Mouse (Mus musculus): ENCODE measurements at regions not wholly inside any gene's neighbourhood (a gene's known extent, or its start where the extent isn't known, plus 50 kb on each side); places are given as distances from the start of the nearest gene placed in this dataset.

- no peak for DNase-seq
- intact Hi-C loops (cut with DNase I) = no loop called here
These were observed 168.7 kb upstream of the Stt3b start for GRCm38 (mm10) chr9:115478946-115479345.

GRCm38 (mm10) chr9:115481176-115481575, 171.0 kb upstream of the Stt3b start:
- intact Hi-C loops (cut with DNase I) = no loop called here
- DNase-seq = no peak

- DNase-seq = no peak
- intact Hi-C loops (cut with DNase I) = no loop called here
These were observed 172.8 kb upstream of the Stt3b start for GRCm38 (mm10) chr9:115483024-115483423.

- intact Hi-C loops (cut with DNase I) = no loop called here
- DNase-seq = no peak
These were observed 173.5 kb upstream of the Stt3b start for GRCm38 (mm10) chr9:115483721-115484120.

DNA sequence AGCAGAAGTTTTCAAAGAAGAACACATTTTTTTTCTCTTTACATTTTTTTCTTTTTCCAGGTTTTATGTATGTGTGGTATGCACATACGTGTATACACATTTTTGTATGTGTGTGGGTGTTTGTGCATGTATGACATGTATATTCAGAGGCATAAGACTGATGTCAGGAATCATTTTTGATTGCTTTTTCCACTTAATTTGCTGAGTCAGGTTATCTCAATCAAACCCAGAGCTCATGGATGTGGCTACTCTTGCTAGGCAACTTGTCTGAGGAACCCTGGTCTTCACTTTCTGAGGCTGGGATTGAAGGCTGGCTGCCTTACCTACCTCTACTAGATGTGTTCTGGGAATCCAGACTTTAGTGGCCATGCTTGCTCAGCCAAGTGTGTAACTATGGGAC, 174.2 kb upstream of the Stt3b start:
- intact Hi-C loops (cut with DNase I) = no loop called here
- no peak for DNase-seq

GRCm38 (mm10) chr9:115485219-115485618, 175.0 kb upstream of the Stt3b start:
- intact Hi-C loops (cut with DNase I) = no loop called here
- DNase-seq = no peak

DNA sequence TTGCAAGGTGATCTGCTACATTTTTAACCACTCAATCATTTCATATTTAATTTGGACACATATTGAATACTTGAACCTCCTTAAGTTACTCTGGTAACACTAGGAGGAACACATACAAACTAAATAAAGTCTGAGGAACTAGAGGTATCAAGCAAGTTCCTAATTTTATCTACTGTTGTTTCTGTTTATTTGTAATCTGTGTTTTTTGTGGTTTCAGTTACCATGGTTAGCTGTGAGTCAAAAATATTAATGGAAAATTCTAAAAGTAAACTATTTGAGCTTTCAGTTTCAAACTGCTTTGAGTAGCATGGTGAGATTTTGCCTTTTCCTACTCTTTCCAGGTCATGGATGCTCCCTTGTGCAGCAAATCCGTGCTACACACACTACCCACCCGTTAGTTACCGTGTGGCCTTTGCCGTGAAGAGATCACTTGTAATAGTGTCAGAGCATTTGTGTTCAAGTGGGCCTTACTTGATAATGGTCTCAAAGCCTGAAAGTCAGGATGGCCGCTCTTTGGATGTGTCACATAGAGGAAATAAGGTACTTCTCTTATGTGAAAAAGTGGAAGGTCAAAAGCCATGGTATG, 177.0 kb upstream of the Stt3b start:
- intact Hi-C loops (cut with DNase I) = no loop called here
- DNase-seq = no peak

DNA sequence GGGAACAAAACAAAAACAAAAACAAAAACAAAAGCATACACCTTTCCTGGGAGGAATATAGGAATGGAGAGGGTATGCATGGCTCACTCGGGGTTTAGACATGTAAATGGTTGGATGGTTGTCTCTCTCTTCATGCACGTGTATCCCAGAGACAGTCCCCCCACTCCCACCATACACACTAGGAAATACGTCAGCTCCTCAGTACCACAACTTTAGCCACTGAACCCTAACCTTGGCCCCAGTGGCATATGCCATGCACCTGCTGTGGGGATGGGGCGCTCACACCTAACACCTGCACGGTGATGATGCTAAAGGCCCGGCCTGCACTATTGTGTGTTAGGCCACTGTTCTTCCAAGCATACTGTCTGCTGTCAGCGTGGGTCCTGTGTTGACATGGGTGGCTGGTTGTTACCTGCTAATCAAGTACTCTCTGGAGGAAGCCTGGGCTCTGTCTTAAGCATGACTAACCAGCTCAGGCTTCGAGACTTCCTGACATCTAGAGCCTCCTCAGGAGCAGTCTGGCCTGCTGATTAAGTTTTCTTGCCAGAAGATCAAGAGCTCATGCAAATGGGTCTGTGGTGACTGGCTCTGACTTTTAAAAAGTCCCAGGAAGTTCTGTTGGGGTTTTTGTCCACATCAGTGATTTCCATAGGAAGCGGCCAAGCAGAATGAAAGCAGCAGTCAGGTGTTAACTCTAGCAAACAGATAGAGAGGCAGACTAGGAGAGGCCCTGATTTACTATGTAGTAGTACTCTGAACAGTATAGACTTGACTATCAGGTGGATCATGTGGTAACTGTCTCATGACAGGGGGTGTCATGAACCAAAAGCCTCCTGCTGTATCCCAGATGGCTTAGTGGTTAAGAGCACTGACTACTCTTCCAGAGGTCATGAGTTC, 178.9 kb upstream of the Stt3b start:
- intact Hi-C loops (cut with DNase I) = no loop called here
- no peak for DNase-seq

GRCm38 (mm10) chr9:115492431-115493171, 182.4 kb upstream of the Stt3b start:
- intact Hi-C loops (cut with DNase I) = no loop called here
- no peak for DNase-seq

DNA sequence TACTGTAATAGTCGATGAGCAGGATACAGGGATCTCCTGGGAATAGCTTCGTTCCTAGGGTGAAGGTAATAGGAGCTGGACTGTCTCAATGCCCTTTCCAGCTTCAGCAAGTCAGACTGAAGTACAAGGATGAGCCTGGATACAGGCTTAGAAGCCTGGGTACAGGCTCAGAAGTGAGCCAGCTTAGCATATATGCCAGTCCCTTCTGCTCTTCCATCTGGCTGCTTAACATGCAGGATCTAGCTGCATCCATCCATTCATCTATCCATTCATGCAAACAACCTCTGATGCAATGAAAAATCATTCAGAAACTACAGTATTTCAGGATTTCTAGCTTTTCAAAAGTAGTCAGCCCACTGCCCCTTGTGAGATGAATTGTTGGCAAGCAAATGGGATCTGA, 183.5 kb upstream of the Stt3b start:
- intact Hi-C loops (cut with DNase I) = no loop called here
- DNase-seq = no peak

DNA sequence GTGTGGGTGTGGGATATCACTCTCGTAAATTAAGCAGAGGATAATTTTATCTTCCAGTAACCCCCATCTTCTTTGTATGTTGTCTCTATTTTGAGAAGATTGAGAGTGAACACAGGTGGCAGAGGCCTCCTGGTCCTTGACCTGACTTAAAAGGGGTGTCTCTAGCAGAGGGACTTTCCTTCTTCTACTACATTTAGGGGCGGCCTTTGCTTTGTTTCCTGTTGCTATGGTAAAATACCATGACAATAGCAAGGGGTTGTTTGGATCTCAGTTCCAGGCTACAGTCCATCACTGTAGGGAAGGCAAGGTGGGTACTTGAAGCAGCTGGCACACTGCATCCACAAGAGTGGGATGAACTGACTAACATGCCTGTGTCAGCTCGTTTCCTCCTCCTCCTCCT, 189.3 kb upstream of the Stt3b start:
- DNase-seq = no peak
- intact Hi-C loops (cut with DNase I) = no loop called here

DNA sequence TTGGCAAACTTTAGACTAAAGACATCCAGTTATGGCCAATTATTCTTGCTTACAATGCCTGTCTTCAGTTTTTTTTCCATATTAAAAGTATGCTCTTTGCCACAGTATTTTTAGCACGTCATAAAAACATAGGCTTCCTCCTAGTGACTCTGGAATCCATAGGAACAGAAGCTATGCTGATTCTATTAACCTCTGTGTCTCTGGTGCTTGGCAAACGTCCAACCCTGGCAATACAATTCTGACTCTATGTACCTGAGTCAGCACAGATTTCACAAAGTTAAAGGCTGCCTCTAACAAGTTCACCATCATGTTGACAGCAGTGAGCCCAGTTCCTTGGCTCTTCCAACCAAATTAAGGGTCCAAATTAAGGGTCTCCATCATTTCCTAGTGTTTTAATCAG, 194.6 kb upstream of the Stt3b start:
- no peak for DNase-seq
- intact Hi-C loops (cut with DNase I) = no loop called here

GRCm38 (mm10) chr9:115507131-115507689, 197.0 kb upstream of the Stt3b start:
- intact Hi-C loops (cut with DNase I) = no loop called here

DNA sequence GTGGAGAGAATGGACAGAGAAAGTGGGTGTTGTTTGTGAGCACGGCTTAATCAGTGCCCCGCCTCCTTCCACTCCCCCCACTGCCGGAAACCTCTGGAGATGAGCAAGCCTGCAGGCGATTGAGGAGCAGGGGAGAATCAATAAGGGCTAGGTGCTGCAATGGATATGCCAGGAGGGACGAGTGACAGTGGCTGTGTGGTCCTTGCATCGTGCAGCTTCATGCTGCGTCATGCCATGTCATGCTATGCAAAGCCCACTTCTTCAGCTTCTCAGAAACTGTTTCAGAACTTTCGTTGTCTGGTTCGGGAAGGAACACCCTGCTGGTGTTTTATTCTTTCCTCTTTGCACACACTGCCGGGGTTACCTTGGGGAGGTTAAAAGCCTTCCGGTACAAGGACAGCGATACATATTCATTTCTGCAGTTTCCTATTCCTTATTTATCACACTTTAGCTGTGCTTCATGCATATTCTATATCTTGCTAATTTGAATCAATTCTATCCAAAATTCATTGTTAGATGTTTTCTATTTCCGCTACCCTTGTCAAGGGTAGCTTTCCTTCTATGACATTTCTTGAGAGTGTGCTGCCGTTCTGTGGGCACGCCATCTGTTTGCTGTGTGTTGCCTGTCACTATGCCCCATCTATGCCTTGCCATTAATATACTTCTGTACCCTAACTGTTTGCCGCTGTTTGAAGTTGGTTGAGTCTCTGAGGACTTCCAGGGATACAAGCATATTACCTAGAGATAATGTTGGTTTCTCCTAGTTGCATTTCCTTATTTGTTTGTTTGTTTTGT, 202.8 kb upstream of the Stt3b start:
- intact Hi-C loops (cut with DNase I) = no loop called here
- no peak for DNase-seq

More at GRCm38 (mm10) chr9:115507131-115507689, 197.0 kb upstream of the Stt3b start:
- no peak for DNase-seq

DNA sequence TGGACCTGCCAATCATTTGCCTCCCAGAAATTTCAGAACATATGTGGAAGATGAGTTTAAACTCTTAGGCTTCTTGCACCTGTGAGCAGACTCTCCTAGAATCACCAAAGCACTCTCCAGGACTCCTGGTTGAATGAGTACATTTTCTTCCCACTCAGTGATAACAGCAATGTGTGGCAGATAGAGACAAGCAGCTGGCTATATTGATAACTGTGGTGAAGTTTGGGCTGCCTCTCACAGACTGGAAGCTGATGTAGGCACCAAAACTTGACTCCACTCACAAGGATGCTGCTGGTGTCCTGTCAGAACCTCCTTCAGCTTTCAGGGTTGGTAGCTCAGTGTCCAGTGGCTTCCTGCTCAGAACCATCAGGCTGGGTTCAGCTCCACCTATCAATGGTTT, 207.7 kb upstream of the Stt3b start:
- no peak for DNase-seq
- intact Hi-C loops (cut with DNase I) = no loop called here

- no peak for DNase-seq
- intact Hi-C loops (cut with DNase I) = no loop called here
These were observed 213.9 kb upstream of the Stt3b start for GRCm38 (mm10) chr9:115524161-115524560.

DNA sequence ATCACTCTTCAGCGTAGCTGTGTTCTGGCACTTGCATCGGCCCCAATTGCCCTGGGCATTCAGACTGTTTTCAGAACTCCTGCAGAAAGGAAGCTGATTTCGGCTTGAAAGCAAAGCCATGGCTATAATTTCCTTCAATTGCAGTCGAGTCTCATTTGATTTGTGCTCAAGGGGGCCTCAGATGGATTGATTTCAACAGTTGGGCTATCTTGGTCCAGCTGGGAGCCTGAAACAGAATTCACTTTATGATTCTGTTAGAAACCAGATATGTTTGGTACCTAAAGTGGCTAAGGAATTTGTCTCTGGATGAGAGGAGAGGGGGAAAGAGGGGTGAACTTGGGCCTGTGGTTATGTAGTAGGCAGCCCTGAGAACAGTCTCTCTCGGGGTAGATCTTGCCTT, 214.4 kb upstream of the Stt3b start:
- DNase-seq = no peak
- intact Hi-C loops (cut with DNase I) = no loop called here

DNA sequence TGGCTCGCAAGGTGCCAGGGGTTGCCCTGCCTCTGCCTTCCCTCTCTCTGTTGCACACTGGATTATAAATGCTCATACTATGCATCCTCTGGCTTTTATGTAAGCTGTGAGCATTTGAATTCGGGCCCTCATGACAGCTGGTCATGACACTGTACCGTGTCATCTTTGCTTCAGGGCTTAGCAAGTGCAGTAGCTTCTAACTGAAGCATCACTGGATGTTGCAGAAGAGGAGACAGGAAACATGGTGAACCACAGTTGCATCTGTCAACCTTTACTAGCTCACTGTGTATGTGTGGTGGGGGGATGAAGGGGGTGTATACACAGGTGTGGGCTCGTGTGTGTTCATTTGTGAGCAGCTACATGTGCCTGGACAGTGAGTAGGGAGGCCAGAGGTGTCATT, 216.1 kb upstream of the Stt3b start:
- DNase-seq = no peak
- intact Hi-C loops (cut with DNase I) = no loop called here

DNA sequence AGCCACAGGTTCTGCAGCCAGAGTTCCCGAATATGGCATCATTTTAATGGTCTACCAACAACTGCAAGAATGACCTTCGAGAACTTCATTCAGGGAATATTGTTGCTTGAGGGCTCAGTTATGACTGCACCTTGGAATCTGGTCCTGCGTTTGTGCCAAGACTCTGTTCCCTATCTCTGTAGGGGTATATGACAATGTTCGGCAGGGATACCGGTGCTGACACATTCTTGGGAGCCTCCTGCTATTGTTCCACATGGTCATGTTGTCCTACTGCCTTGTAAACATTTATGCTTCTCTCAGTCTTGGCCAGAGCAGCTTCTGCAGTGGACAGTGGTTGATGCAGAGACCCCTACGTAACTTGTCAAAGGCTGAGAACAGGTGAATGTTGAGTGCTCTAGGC, 216.8 kb upstream of the Stt3b start:
- intact Hi-C loops (cut with DNase I) = no loop called here
- no peak for DNase-seq

DNA sequence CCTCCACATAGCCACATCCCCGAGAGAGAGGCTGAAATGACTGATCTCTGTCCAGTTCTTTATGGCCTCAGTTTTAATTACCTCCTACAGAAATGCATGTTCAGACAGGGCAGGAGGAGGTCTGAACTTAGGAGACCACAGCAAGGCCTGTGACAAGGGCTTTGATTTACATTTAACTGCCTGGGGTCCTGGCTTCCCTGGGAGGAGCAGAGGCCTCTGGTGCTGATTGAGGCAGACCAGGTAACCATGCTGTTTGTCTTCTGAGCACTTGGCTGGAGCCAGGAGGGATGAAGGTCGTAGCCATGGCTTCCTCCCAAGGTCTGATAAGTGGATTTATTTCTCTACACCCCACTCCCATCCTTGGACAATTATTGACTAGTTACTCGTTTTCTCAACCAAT, 224.0 kb upstream of the Stt3b start:
- no peak for DNase-seq
- intact Hi-C loops (cut with DNase I) = no loop called here

DNA sequence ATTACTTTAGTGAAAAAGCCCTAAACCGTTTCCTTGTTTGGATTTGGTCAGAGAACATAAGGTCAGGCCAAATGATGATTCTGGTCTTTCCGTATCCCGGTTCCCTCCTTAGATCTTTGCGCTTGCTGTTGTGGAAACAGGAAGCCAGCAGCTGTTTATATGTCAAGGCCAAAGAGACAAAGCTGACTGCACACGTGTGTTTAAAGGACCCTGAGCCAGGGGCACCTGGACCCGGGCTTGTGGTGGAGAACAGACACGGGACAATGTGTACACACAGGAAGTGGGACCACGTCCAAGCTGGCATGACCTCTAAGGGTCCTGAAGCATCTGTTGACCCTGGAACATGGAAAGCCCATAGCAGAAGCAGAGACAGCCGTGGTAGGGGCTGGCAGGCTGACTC, 233.4 kb upstream of the Stt3b start:
- intact Hi-C loops (cut with DNase I) = no loop called here
- DNase-seq = peak; percentile 5

All from left cerebral cortex, postnatal 4 days (tissue).